In genomic region chr16:67234862-67235261, GRCm38 (mm10) we compare ENCODE assay signal across 14 mouse cellular contexts.
DNase-seq lines count a peak whose midpoint lies in the region; ATAC-seq and TF ChIP-seq lines count a peak whose summit lies in the region.
"Had no signal": no experiment of that assay in that cellular context is flagged by ENCODE, and none has a peak within 500 bp of the region (broad histone marks: within the 10 kb centered on the region; RNA-seq: fewer than 3 reads in every experiment).

No protein-coding gene starts in this region.

- H3K9ac ChIP-seq in forebrain, postnatal 0 days = no peak overlapping the region
- H3K9ac ChIP-seq in forebrain, embryonic 15.5 days (replicated peaks) = no peak overlapping the region
- no peak overlapping the region for H3K9ac ChIP-seq in lung, postnatal 0 days (replicated peaks; ENCODE audit: low read depth)
- no peak overlapping the region for H3K9ac ChIP-seq in stomach, postnatal 0 days (ENCODE audit: low read length)
- H3K9ac ChIP-seq: embryonic facial prominence, embryonic 15.5 days had no signal

- peak; percentile 38 for DNase-seq in forebrain, postnatal 0 days
- DNase-seq in lung, postnatal 0 days (ENCODE audit: low spot score) = peak; percentile 11
- DNase-seq in lung, postnatal 14 days = no peak
- peak; percentile 71 for DNase-seq in brain, embryonic 14.5 days (ENCODE audit: low read depth)
- DNase-seq in stomach, postnatal 0 days (ENCODE audit: low spot score) = no peak
- no peak for DNase-seq in urinary bladder, postnatal 4 days (ENCODE audit: low spot score in 2 of 2)
- DNase-seq in layer of hippocampus, postnatal 10 days (ENCODE audit: low spot score in 2 of 2) = no peak
- DNase-seq: heart, postnatal 14 days; kidney, postnatal 14 days; lung, postnatal 10 days; right cerebral cortex, postnatal 14 days; thymus, adult 18-20 months had no signal

- TF ChIP-seq EP300 in lung, postnatal 0 days (IDR thresholded peaks at IDR 0.05) = no peak
- TF ChIP-seq EP300 in stomach, postnatal 0 days (optimal IDR thresholded peaks at IDR 0.05) = no peak

- H3K36me3 ChIP-seq in forebrain, postnatal 0 days (ENCODE audit: insufficient read depth) = no peaks in the 10 kb centered on the region
- H3K36me3 ChIP-seq in forebrain, embryonic 15.5 days = no peaks in the 10 kb centered on the region
- H3K36me3 ChIP-seq in lung, postnatal 0 days (ENCODE audit: insufficient read depth, low read length) = no peaks in the 10 kb centered on the region
- no peaks in the 10 kb centered on the region for H3K36me3 ChIP-seq in stomach, postnatal 0 days (ENCODE audit: control insufficient read depth, insufficient read depth, low read length)
- H3K36me3 ChIP-seq: embryonic facial prominence, embryonic 15.5 days had no signal

- no peaks in the 10 kb centered on the region for H3K9me3 ChIP-seq in forebrain, postnatal 0 days (ENCODE audit: low read length)
- H3K9me3 ChIP-seq in forebrain, embryonic 15.5 days = no peaks in the 10 kb centered on the region
- no peaks in the 10 kb centered on the region for H3K9me3 ChIP-seq in lung, postnatal 0 days (ENCODE audit: low read length)
- no peaks in the 10 kb centered on the region for H3K9me3 ChIP-seq in stomach, postnatal 0 days (ENCODE audit: control insufficient read depth, low read length)
- H3K9me3 ChIP-seq: embryonic facial prominence, embryonic 15.5 days had no signal

- no peak for TF ChIP-seq POLR2A in brain, embryonic 14.5 days (IDR thresholded peaks at IDR 0.05; ENCODE audit: borderline replicate concordance, extremely low read depth, insufficient read depth, insufficient read length, poor library complexity, severe bottlenecking)

- no peak overlapping the region for H3K27ac ChIP-seq in forebrain, postnatal 0 days (ENCODE audit: low read depth, low read length)
- no peak overlapping the region for H3K27ac ChIP-seq in forebrain, embryonic 15.5 days (replicated peaks)
- no peak overlapping the region for H3K27ac ChIP-seq in lung, postnatal 0 days (ENCODE audit: low read length)
- no peak overlapping the region for H3K27ac ChIP-seq in stomach, postnatal 0 days (replicated peaks)
- H3K27ac ChIP-seq: embryonic facial prominence, embryonic 15.5 days had no signal

- ATAC-seq in forebrain, postnatal 0 days = no peak
- ATAC-seq in forebrain, embryonic 15.5 days (replicated peaks) = no peak
- no peak for ATAC-seq in lung, postnatal 0 days
- no peak for ATAC-seq in stomach, postnatal 0 days (ENCODE audit: low FRiP score, low TSS enrichment)

- H3K4me2 ChIP-seq in forebrain, postnatal 0 days (ENCODE audit: low read depth) = no peak overlapping the region
- H3K4me2 ChIP-seq in forebrain, embryonic 15.5 days (replicated peaks) = no peak overlapping the region
- no peak overlapping the region for H3K4me2 ChIP-seq in lung, postnatal 0 days (replicated peaks; ENCODE audit: low read depth, low read length)
- H3K4me2 ChIP-seq in stomach, postnatal 0 days (replicated peaks; ENCODE audit: low read depth) = no peak overlapping the region
- H3K4me2 ChIP-seq: embryonic facial prominence, embryonic 15.5 days had no signal

- no peak overlapping the region for H3K4me3 ChIP-seq in forebrain, postnatal 0 days (ENCODE audit: low read depth, low read length)
- no peak overlapping the region for H3K4me3 ChIP-seq in forebrain, embryonic 15.5 days
- H3K4me3 ChIP-seq in lung, postnatal 0 days (ENCODE audit: low read depth, low read length) = no peak overlapping the region
- H3K4me3 ChIP-seq in stomach, postnatal 0 days (ENCODE audit: low read depth, low read length) = no peak overlapping the region
- H3K4me3 ChIP-seq: embryonic facial prominence, embryonic 15.5 days had no signal

- WGBS in forebrain, postnatal 0 days = 19% methylated on average over 1 of the region's 1 CpGs
- WGBS in forebrain, embryonic 15.5 days = 22% methylated on average over 1 of the region's 1 CpGs
- WGBS in lung, postnatal 0 days = 13% methylated on average over 1 of the region's 1 CpGs
- WGBS in stomach, postnatal 0 days = 23% methylated on average over 1 of the region's 1 CpGs

- no peaks in the 10 kb centered on the region for H3K4me1 ChIP-seq in forebrain, postnatal 0 days (ENCODE audit: insufficient read depth)
- no peaks in the 10 kb centered on the region for H3K4me1 ChIP-seq in forebrain, embryonic 15.5 days
- H3K4me1 ChIP-seq in lung, postnatal 0 days (ENCODE audit: insufficient read depth, low read depth, low read length) = no peaks in the 10 kb centered on the region
- H3K4me1 ChIP-seq in stomach, postnatal 0 days (replicated peaks; ENCODE audit: control insufficient read depth, insufficient read depth) = no peaks in the 10 kb centered on the region
- H3K4me1 ChIP-seq: embryonic facial prominence, embryonic 15.5 days had no signal

- no peaks in the 10 kb centered on the region for H3K27me3 ChIP-seq in forebrain, postnatal 0 days (ENCODE audit: insufficient read depth, low read length)
- H3K27me3 ChIP-seq in forebrain, embryonic 15.5 days = no peaks in the 10 kb centered on the region
- no peaks in the 10 kb centered on the region for H3K27me3 ChIP-seq in lung, postnatal 0 days (replicated peaks; ENCODE audit: insufficient read depth, low read length)
- no peaks in the 10 kb centered on the region for H3K27me3 ChIP-seq in stomach, postnatal 0 days (ENCODE audit: control insufficient read depth, insufficient read depth, low read length)
- H3K27me3 ChIP-seq: embryonic facial prominence, embryonic 15.5 days had no signal

- TF ChIP-seq CTCF in forebrain, postnatal 0 days (IDR thresholded peaks at IDR 0.05; ENCODE audit: low read depth) = peak; percentile 62
- TF ChIP-seq CTCF in lung, postnatal 0 days (IDR thresholded peaks at IDR 0.05) = peak; percentile 65
- no peak for TF ChIP-seq CTCF in brain, embryonic 14.5 days (IDR thresholded peaks at IDR 0.05; ENCODE audit: borderline replicate concordance, extremely low read depth, insufficient read depth, insufficient read length)
- TF ChIP-seq CTCF in stomach, postnatal 0 days (IDR thresholded peaks at IDR 0.05; ENCODE audit: low read depth) = peak; percentile 78

Comparison
In these comparisons a context has a peak if more than half of its experiments do, and no peak if none do; other contexts are left out.
1. DNase-seq: peak in forebrain, postnatal 0 days (single experiment), lung, postnatal 0 days (single experiment) and brain, embryonic 14.5 days (single experiment); none in lung, postnatal 14 days (single experiment), stomach, postnatal 0 days (single experiment), urinary bladder, postnatal 4 days (0 of 2) and layer of hippocampus, postnatal 10 days (0 of 2).